Mouse (Mus musculus) kidney, embryonic 16.5 days (tissue): ENCODE data around the gene Arhgef15. TPM values are rescaled to one million over a fixed set of nuclear protein-coding genes. Genes with fewer than 3 reads are reported as not detected.

ENCODE experiments used
- microRNA-seq: library from miRNA; unstranded; fragments of <30 nt; microRNA quantifications from one replicate; pipeline ENCODE4, GENCODE M21; 2016
- polyA plus RNA-seq: library from polyadenylated mRNA; unstranded; fragments of >200 nt; fragmentation: Nextera tagmentation; extraction: Ambion mirVana; gene quantifications from 2 replicates; pipeline ENCODE4 v1.2.1, GENCODE M21; 2015

Arhgef15 gene
- polyA plus RNA-seq, 1 experiment from 2014 or later = 20.0 TPM

Small RNAs within 50 kb of the gene (microRNA-seq; reads per million reads assigned to microRNA genes)
- gene Mir3062 = 1.7 reads per million, percentile 5 among the genes with 10 or more reads in this experiment

Other genes starting within 250 kb of the Arhgef15 start
- gene Ndel1, start 85.6 kb downstream of the Arhgef15 start, polyA plus RNA-seq = 90.9 and 96.3 TPM in 2 replicates
- gene Rnf222, start 68.9 kb downstream of the Arhgef15 start, polyA plus RNA-seq = 0.05 and 0.17 TPM in 2 replicates
- 897 and 905 TPM in 2 replicates for gene Rpl26, start 55.9 kb downstream of the Arhgef15 start, polyA plus RNA-seq
- gene Odf4, start 30.4 kb downstream of the Arhgef15 start, polyA plus RNA-seq = not detected in 2 replicates
- gene Slc25a35, start 10.7 kb upstream of the Arhgef15 start, polyA plus RNA-seq = 7.6 and 7.9 TPM in 2 replicates
- gene Rangrf, start 17.7 kb upstream of the Arhgef15 start, polyA plus RNA-seq = 62.3 and 63.9 TPM in 2 replicates
- 33.9 and 41.9 TPM in 2 replicates for gene Pfas, start 51.0 kb upstream of the Arhgef15 start, polyA plus RNA-seq
- 64.1 and 68.0 TPM in 2 replicates for gene Ctc1, start 58.4 kb upstream of the Arhgef15 start, polyA plus RNA-seq
- 176 and 177 TPM in 2 replicates for gene Aurkb, start 88.2 kb upstream of the Arhgef15 start, polyA plus RNA-seq
- gene Borcs6, start 102.2 kb upstream of the Arhgef15 start, polyA plus RNA-seq = 8.0 and 9.1 TPM in 2 replicates
- 61.0 and 68.1 TPM in 2 replicates for gene Tmem107, start 113.3 kb upstream of the Arhgef15 start, polyA plus RNA-seq
- 81.5 and 114 TPM in 2 replicates for gene Vamp2, start 131.0 kb upstream of the Arhgef15 start, polyA plus RNA-seq
- gene Per1, start 137.7 kb upstream of the Arhgef15 start, polyA plus RNA-seq = 11.4 and 15.6 TPM in 2 replicates
- gene Hes7, start 162.9 kb upstream of the Arhgef15 start, polyA plus RNA-seq = 0.39 and 0.51 TPM in 2 replicates
- gene 9130213A22Rik, start 165.1 kb upstream of the Arhgef15 start, polyA plus RNA-seq = 0.33 and 0.42 TPM in 2 replicates
- gene Aloxe3, start 168.4 kb upstream of the Arhgef15 start, polyA plus RNA-seq = 0.32 and 0.76 TPM in 2 replicates
- gene Alox12b, start 199.5 kb upstream of the Arhgef15 start, polyA plus RNA-seq = 0.30 and 0.41 TPM in 2 replicates
- 0.46 and 0.72 TPM in 2 replicates for gene Alox8, start 240.4 kb upstream of the Arhgef15 start, polyA plus RNA-seq